Mouse (Mus musculus) heart, postnatal 10 days (tissue): Measurements from ENCODE around the gene Prkaa1. TPM values are rescaled to one million over a fixed set of nuclear protein-coding genes. Genes with fewer than 3 reads are reported as not detected.
A peak's percentile ranks its signal among the peaks of the same experiment; 100 is the strongest.
"Not testable (repeated sequence)": the region's sequence is repeated elsewhere in the genome, so short reads cannot be mapped to it uniquely, and the experiment has no call there.

ENCODE experiments used
- DNase-seq, 2 experiments: peaks; one replicate each; pipeline ENCODE4 v3.0.0; 2021
- intact Hi-C: fragments of 180-260 bp; cut with DNase I; formaldehyde crosslinking; loops from one replicate; pipeline ENCODE4 v1.15.1; 2025
- total RNA-seq, 2 experiments: library from RNA; stranded (reverse); gene quantifications; 2 replicates each; pipeline ENCODE4 v1.2.3; 2021

The Prkaa1 gene
- total RNA-seq, 2 experiments from 2014 or later = 16.9 to 18.4 TPM

- intact Hi-C loops = no loop called here
- DNase-seq = no peak
Measured at GRCm38 (mm10) chr15:5128176-5128940, 15.3 kb upstream of the Prkaa1 start.

GRCm38 (mm10) chr15:5129111-5129805 lies 14.4 kb upstream of the Prkaa1 start:
- intact Hi-C loops = no loop called here
- DNase-seq = no peak

GRCm38 (mm10) chr15:5130887-5131668 lies 12.6 kb upstream of the Prkaa1 start:
- DNase-seq, intact Hi-C loops: not testable (repeated sequence)

GRCm38 (mm10) chr15:5133301-5133700 lies 10.4 kb upstream of the Prkaa1 start:
- intact Hi-C loops = no loop called here
- no peak for DNase-seq

- intact Hi-C loops = no loop called here
- DNase-seq = no peak
Measured at GRCm38 (mm10) chr15:5134179-5134578, 9.5 kb upstream of the Prkaa1 start.

GRCm38 (mm10) chr15:5134945-5135483 lies 8.6 kb upstream of the Prkaa1 start:
- intact Hi-C loops = no loop called here
- no peak for DNase-seq

GRCm38 (mm10) chr15:5138021-5138856 lies 5.4 kb upstream of the Prkaa1 start:
- intact Hi-C loops = no loop called here
- DNase-seq = no peak

GRCm38 (mm10) chr15:5139366-5139765 lies 4.3 kb upstream of the Prkaa1 start:
- intact Hi-C loops = no loop called here
- DNase-seq = no peak

GRCm38 (mm10) chr15:5139863-5140262 lies 3.8 kb upstream of the Prkaa1 start:
- no peak for DNase-seq

GRCm38 (mm10) chr15:5140357-5140756 lies 3.3 kb upstream of the Prkaa1 start:
- DNase-seq = no peak
- intact Hi-C loops = no loop called here

More at GRCm38 (mm10) chr15:5139863-5140262, 3.8 kb upstream of the Prkaa1 start:
- intact Hi-C loops = no loop called here

- DNase-seq = no peak
- intact Hi-C loops = loop anchor here (2.0 kb wide), 1 partner anchor 25 kb away; the partner anchor contains the start of gene Rpl37
Measured at GRCm38 (mm10) chr15:5142047-5142446, 1.6 kb upstream of the Prkaa1 start.

- intact Hi-C loops = loop anchor here (2.0 kb wide), 1 partner anchor 26 kb away; the partner anchor contains the start of gene Rpl37
- DNase-seq = no peak
Measured at GRCm38 (mm10) chr15:5142714-5143113, 947 bp upstream of the Prkaa1 start.

- intact Hi-C loops = no loop called here
- DNase-seq = peak; percentile 78 to 81
Measured at GRCm38 (mm10) chr15:5144021-5144778, 539 bp downstream of the Prkaa1 start.

GRCm38 (mm10) chr15:5145196-5145945 lies 1.7 kb downstream of the Prkaa1 start:
- intact Hi-C loops = no loop called here
- no peak for DNase-seq

GRCm38 (mm10) chr15:5149187-5149586 lies 5.5 kb downstream of the Prkaa1 start:
- peak in 1 of 2 experiments; percentile 10 for DNase-seq
- intact Hi-C loops = no loop called here

GRCm38 (mm10) chr15:5152171-5152570 lies 8.5 kb downstream of the Prkaa1 start:
- intact Hi-C loops = no loop called here
- no peak for DNase-seq

- no peak for DNase-seq
- intact Hi-C loops = no loop called here
Measured at GRCm38 (mm10) chr15:5154621-5155020, 11.0 kb downstream of the Prkaa1 start.

- intact Hi-C loops = no loop called here
- DNase-seq = no peak
Measured at GRCm38 (mm10) chr15:5155093-5155492, 11.4 kb downstream of the Prkaa1 start.

GRCm38 (mm10) chr15:5156355-5156754 lies 12.7 kb downstream of the Prkaa1 start:
- no peak for DNase-seq
- intact Hi-C loops = no loop called here
